Mouse (Mus musculus) intestine, postnatal 0 days (tissue): ENCODE results near the gene Snx4. TPM values are rescaled to one million over a fixed set of nuclear protein-coding genes. Genes with fewer than 3 reads are reported as not detected.

ENCODE experiments used
- ATAC-seq: fragments of 200-750 bp; cut with Nextera tagmentation; 2 replicates; pipeline ENCODE4 v1.8.0; 2017; ENCODE audit warnings: mild to moderate bottlenecking, moderate TSS enrichment, moderate library complexity
- H3K27ac ChIP-seq: fragments of 300-500 bp; sonication (generic); 2 replicates; pipeline ENCODE4 v1.5.1; 2014; ENCODE audit warnings: mild to moderate bottlenecking, low read depth, low read length, moderate library complexity
- H3K27me3 ChIP-seq: fragments of 300-500 bp; sonication (generic); replicated peaks from 2 replicates; pipeline ENCODE4 v1.6.1; 2014; ENCODE audit warnings: low read length, mixed read lengths; ENCODE audit not compliant: control insufficient read depth, insufficient read depth
- H3K36me3 ChIP-seq: fragments of 300-500 bp; sonication (generic); 2 replicates; pipeline ENCODE4 v1.6.1; 2014; ENCODE audit warnings: mild to moderate bottlenecking, moderate library complexity; ENCODE audit not compliant: control insufficient read depth, insufficient read depth
- H3K4me1 ChIP-seq: fragments of 300-500 bp; sonication (generic); replicated peaks from 2 replicates; pipeline ENCODE4 v1.6.1; 2014; ENCODE audit warnings: antibody characterized with exemption, low read length, mixed read lengths; ENCODE audit not compliant: control insufficient read depth, insufficient read depth
- H3K4me2 ChIP-seq: fragments of 300-500 bp; sonication (generic); replicated peaks from 2 replicates; pipeline ENCODE4 v1.6.1; 2014; ENCODE audit warnings: low read depth, mild to moderate bottlenecking, moderate library complexity
- H3K4me3 ChIP-seq: fragments of 300-500 bp; sonication (generic); 2 replicates; pipeline ENCODE4 v1.5.1; 2014; ENCODE audit warnings: low read depth, low read length
- H3K9ac ChIP-seq: fragments of 300-500 bp; sonication (generic); 2 replicates; pipeline ENCODE4 v1.6.1; 2014; ENCODE audit warnings: mild to moderate bottlenecking, low read depth, low read length
- H3K9me3 ChIP-seq: fragments of 300-500 bp; sonication (generic); 2 replicates; pipeline ENCODE4 v1.6.1; 2016; ENCODE audit warnings: mixed run types; ENCODE audit not compliant: control insufficient read depth
- CTCF ChIP-seq: sonication (generic); IDR thresholded peaks from 2 replicates; pipeline ENCODE4 v1.5.1; 2016; ENCODE audit warnings: low read depth, mild to moderate bottlenecking, control low read depth, antibody characterized with exemption, moderate library complexity
- WGBS: fragments of 180-500 bp; shearing (Covaris S2); extraction: QIAGEN DNeasy Blood & Tissue Kit; methylation state at CpG from one replicate; pipeline ENCODE4 v1.1.7; 2014; 5-methylcytosine and 5-hydroxymethylcytosine counted together
- polyA plus RNA-seq: library from polyadenylated mRNA; unstranded; fragments of >200 nt; fragmentation: Nextera tagmentation; extraction: Ambion mirVana; gene quantifications from 2 replicates; pipeline ENCODE4 v1.2.1, GENCODE M21; 2015

Snx4 gene
- polyA plus RNA-seq, 1 experiment from 2014 or later, result 103 TPM

- Histone ChIP-seq H3K4me1 (no peaks in the 10 kb centered on the region), H3K9me3 (no peaks in the 10 kb centered on the region), H3K4me3 (no peak overlapping the region), H3K4me2 (no peak overlapping the region), H3K27ac (no peak overlapping the region), H3K9ac (no peak overlapping the region), H3K36me3 (no peaks in the 10 kb centered on the region), H3K27me3 (no peaks in the 10 kb centered on the region)
- 83% methylated on average over 7 of the region's 7 CpGs for WGBS
- TF ChIP-seq CTCF, result no peak
- ATAC-seq, result no peak
Observed at GRCm38 (mm10) chr16:33343601-33344000, 92.4 kb downstream of the Snx4 start.

GRCm38 (mm10) chr16:33344379-33344778 lies 93.1 kb downstream of the Snx4 start:
- H3K9ac ChIP-seq, result no peak overlapping the region
- no peaks in the 10 kb centered on the region for H3K4me1 ChIP-seq
- H3K36me3 ChIP-seq, result no peaks in the 10 kb centered on the region
- no peaks in the 10 kb centered on the region for H3K9me3 ChIP-seq
- peak overlapping the region; percentile 35; the same call in 1 of the 2 replicates for H3K4me2 ChIP-seq
- no peak overlapping the region for H3K4me3 ChIP-seq
- no peak for ATAC-seq
- 58% methylated on average over 9 of the region's 9 CpGs for WGBS
- no peak for TF ChIP-seq CTCF
- H3K27me3 ChIP-seq, result no peaks in the 10 kb centered on the region
- H3K27ac ChIP-seq, result no peak overlapping the region; the same call in 1 of the 2 replicates

GRCm38 (mm10) chr16:33344875-33345274 lies 93.6 kb downstream of the Snx4 start:
- H3K27me3 ChIP-seq, result no peaks in the 10 kb centered on the region
- H3K4me1 ChIP-seq, result no peaks in the 10 kb centered on the region
- no peak for TF ChIP-seq CTCF
- no peak overlapping the region for H3K9ac ChIP-seq
- H3K36me3 ChIP-seq, result no peaks in the 10 kb centered on the region
- no peak overlapping the region for H3K27ac ChIP-seq
- peak overlapping the region; percentile 35; the same call in 1 of the 2 replicates for H3K4me2 ChIP-seq
- ATAC-seq, result no peak
- 72% methylated on average over 4 of the region's 4 CpGs for WGBS
- no peak overlapping the region for H3K4me3 ChIP-seq
- H3K9me3 ChIP-seq, result no peaks in the 10 kb centered on the region

DNA sequence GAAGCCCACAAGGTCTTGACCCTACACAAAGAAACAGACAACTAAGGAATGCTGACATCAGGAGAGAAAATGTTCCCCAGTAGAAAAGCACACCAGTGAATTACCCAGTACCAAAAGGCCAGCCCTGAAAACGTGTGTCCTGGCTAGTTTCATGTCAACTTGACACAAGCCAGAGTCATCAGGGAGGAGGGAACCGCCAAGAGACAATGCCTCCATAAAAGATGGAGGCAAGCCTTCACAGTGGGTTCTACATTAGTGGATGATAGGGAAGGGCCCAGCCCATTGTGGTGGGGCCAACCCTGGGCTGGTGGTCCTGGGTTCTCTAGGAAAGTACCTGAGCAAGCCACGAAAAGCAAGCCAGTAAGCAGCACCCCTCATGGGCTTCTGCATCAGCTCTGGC lies 95.1 kb downstream of the Snx4 start:
- Histone ChIP-seq H3K4me2 (no peak overlapping the region), H3K9me3 (no peaks in the 10 kb centered on the region), H3K9ac (no peak overlapping the region), H3K4me3 (no peak overlapping the region), H3K27ac (no peak overlapping the region), H3K36me3 (no peaks in the 10 kb centered on the region), H3K4me1 (no peaks in the 10 kb centered on the region), H3K27me3 (no peaks in the 10 kb centered on the region)
- no peak for ATAC-seq
- WGBS, result 35% methylated on average over 3 of the region's 3 CpGs
- no peak for TF ChIP-seq CTCF

DNA sequence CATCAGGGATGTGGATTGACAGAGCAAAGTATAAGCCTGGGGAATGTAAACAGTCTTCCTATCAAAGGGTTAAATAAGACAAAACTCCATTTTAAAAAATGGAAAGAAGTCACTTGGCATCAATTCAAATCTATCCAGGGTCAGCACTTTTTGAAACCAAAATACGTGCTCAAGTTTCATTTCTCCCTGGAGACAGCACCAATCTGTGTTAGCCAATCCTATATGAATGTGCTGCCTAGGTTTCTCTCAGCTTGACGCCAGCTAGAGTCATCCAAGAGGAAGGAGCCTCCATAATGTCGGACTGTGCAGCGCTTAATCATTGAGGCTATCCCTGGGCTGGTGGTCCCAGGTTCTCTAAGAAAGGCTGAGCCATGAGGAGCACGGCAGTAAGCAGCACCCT lies 95.9 kb downstream of the Snx4 start:
- Histone ChIP-seq H3K36me3 (no peaks in the 10 kb centered on the region), H3K4me2 (no peak overlapping the region), H3K4me1 (no peaks in the 10 kb centered on the region), H3K4me3 (no peak overlapping the region), H3K27me3 (no peaks in the 10 kb centered on the region), H3K9ac (no peak overlapping the region), H3K27ac (no peak overlapping the region), H3K9me3 (no peaks in the 10 kb centered on the region)
- WGBS, result 72% methylated on average over 5 of the region's 5 CpGs
- ATAC-seq, result no peak
- TF ChIP-seq CTCF, result no peak

Other genes with a start within 250 kb of the Snx4 start
- gene Iqcg, start 195.2 kb upstream of the Snx4 start, polyA plus RNA-seq, result 2.1 and 2.4 TPM in 2 replicates
- gene Rpl35a, start 195.0 kb upstream of the Snx4 start, polyA plus RNA-seq, result 613 and 645 TPM in 2 replicates
- 0.72 and 0.99 TPM in 2 replicates for gene Lmln, start 188.9 kb upstream of the Snx4 start, polyA plus RNA-seq
- gene Osbpl11, start 66.4 kb upstream of the Snx4 start, polyA plus RNA-seq, result 9.2 and 10.0 TPM in 2 replicates
- 20.1 and 20.5 TPM in 2 replicates for gene Zfp148, start 129.4 kb downstream of the Snx4 start, polyA plus RNA-seq